Mouse (Mus musculus) B cell, adult (primary cell): ENCODE results near the gene Myo3a. TPM values are rescaled to one million over a fixed set of nuclear protein-coding genes. Genes with fewer than 3 reads are reported as not detected.

Experiments used
- total RNA-seq: library from RNA; stranded (reverse); gene quantifications from 4 replicates; pipeline ENCODE4 v1.2.4, GENCODE M21; 2023; ENCODE audit not compliant: inconsistent age

Myo3a gene
- total RNA-seq = not detected in 4 replicates

GRCm38 (mm10) chr2:22227308-22227707 is at the start of gene Myo3a:
Myo3a (plus strand) TSS chr2:22227503.

GRCm38 (mm10) chr2:22621828-22622731 is 394.8 kb downstream of the Myo3a start, which contains the start of gene Gad2:
Gad2 (plus strand) TSS chr2:22622205.

